Mouse (Mus musculus) common myeloid progenitor, adult 5-6 weeks (primary cell): ENCODE measurements around the gene Ece1. TPM values are rescaled to one million over a fixed set of nuclear protein-coding genes. Genes with fewer than 3 reads are reported as not detected.

Source experiments
- ATAC-seq: replicated peaks from 2 replicates; pipeline ENCODE4 v1.8.0; 2016; ENCODE audit warnings: low read depth, mild to moderate bottlenecking, moderate TSS enrichment, inconsistent platforms; ENCODE audit not compliant: poor library complexity, severe bottlenecking
- total RNA-seq: library from RNA; stranded (forward); fragments of 200-1000, 187-1606 nt; gene quantifications from 2 replicates; pipeline ENCODE4 v1.2.3, GENCODE M21; 2017

Gene Ece1
- total RNA-seq, 1 experiment from 2014 or later: 8.9 TPM

GRCm38 (mm10) chr4:137879383-137880156, 17.5 kb downstream of the Ece1 start:
- no peak for ATAC-seq

DNA sequence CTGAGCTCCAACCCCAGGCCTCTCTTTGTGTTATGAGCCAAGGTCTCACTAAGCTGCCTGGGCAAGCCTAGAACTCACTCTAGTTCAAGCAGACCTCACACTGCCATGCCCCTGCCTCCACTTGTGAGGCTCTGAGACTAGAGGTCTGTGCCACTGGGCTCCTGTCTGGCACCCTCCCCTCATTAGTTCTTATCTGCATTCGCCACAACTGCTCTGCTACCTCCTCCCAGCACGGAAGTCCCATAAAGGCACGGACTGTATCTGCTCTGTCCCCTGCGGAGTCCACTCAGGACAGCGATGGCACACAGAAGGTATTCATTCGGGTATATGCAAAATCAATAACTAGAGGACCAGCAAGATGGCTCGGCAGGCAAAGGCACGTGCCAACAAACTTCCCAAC, 19.4 kb downstream of the Ece1 start:
- ATAC-seq: 0 out of 2 replicates have a peak, but pooled peaks have one; percentile 20

DNA sequence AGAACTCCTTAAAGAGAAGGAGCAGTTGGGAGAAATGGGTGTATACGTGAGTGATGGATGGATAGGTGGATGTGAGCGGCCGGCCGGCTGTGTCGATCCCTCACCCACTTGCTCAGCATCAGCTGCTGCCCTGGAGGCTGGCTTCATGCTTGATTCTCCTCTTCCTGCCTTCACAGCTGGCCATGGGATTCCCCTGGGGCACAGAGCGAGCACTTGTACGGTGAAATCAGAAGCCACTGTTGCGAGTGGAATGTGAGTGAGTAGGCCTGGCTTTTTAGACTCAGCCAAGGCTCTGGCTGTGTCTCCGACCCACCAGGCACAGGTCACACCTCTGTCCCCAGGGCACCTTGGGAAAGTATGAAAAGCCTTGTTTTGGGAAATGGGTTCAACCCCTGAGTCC, 20.6 kb downstream of the Ece1 start:
- no peak for ATAC-seq

DNA sequence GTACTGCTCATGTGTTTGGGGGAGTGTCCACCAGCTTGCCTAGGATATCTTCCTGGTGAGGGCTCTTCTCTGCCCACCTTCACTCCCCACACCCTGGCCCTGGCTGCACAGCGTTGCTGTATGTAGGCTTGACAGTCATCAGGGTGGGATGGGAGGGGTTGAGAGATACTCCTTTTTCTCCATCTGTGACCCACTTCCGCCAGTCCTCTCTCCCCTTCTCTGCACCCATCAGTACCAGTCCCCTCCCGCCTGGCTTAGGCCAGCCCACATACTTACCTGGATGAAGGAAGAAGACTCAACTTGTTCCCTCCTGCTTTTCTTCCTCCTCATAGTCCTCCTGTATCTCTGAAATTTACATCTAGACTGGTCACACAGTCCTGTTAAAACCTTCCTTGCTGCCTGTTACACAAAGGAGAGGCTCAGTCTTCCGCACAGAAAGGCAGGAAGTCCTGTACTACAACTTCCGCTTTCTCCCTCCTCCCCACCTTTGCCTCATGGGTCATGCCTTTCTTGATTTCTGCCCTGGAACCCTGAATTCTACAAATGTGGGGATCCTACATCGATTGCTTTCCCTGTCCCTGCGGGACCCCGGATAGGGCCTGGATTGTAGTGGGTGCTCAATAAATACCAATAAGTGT, 21.6 kb downstream of the Ece1 start:
- peak; percentile 66 for ATAC-seq

GRCm38 (mm10) chr4:137887337-137887992, 25.4 kb downstream of the Ece1 start:
- no peak for ATAC-seq

GRCm38 (mm10) chr4:137887993-137888388, 26.0 kb downstream of the Ece1 start:
- ATAC-seq: peak; percentile 36

DNA sequence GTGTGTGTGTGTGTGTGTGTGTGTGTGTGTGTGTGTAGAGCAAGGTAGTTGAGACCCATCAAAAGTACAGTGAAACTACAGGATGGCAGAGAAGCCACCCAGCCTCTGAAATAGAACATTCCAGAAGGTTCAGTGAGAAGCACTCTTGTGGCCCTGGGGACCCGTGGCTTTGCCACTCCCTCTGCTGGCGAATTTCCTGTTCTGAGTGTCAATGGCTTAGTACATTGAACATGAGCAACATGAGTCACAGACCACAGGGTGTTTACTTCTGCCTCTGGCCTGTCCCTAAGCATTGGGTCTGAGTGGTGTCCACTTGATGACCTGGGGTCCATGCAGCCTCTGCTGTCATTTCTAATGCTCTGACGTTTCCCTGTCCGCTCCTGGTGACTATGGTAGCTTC, 28.6 kb downstream of the Ece1 start:
- ATAC-seq: peak; percentile 76

DNA sequence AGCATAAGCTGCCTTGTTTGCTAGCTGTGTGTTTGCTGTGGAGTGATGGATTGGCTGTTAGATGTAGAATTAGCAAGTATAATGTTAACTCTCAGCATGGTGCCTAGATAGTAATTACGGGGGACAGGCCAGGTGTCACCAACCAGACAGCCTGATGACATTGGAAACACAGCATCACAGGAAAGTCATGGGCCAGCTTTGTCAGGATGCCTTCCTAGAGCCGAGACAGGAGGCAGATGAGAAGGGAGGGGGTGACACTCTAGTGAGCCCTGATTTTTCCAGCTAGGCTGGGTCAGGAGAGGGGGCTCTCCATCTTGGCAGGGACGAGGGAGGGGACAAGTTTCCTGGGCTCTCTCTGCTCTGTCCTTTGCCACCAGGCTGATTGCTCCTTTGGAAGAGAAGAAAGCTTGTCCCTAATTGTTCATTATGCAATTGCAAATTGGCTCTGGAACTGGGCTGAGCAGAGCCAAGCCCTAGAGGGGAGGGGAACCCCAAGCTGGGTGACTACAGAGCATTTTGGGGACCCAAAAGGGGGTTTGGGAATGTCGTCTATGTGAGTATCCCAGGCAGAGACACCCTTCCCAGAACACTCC, 29.6 kb downstream of the Ece1 start:
- no peak for ATAC-seq

DNA sequence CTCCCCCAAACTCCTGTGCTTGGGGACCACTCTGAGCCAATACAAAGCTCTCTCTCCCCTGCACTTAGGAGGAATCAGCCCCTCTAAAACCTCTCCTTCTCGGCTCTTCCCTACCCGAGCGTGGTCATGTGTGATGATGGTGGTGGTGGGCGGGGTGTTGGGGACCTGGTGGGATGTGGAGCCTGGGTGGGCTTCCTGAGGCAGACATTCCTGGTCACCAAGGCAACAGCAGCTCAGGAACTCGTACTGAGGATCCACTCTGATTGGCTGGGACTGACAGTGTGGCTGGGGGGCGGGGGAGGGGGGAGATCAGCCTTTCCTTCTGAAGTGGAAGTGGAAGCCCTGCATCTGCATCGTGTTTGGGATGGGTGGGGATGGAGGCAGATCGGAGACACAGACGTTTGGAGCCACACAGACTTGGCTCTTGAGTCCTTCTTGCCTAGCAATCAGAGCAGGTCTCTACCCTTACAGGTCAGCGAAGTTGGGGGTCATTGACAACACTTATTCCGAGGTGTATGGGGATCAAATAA, 30.7 kb downstream of the Ece1 start:
- ATAC-seq: no peak

GRCm38 (mm10) chr4:137896612-137897297, 34.7 kb downstream of the Ece1 start:
- no peak for ATAC-seq

DNA sequence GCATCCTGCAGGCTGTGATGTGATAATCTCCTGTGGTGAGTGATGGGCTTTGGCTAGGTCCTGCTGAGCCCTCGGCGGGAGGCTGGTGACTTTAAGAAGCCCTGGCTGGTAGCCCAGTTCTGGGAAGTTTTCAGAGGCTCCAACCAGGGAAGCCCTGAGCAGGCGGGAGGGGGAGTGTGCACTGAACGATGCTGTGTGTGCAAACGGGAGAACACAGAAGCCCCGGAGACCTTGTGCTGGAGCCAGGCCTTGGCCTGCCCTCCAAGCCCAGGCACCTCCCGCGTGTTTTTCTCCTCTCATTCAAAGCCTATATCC, 35.2 kb downstream of the Ece1 start:
- no peak for ATAC-seq

DNA sequence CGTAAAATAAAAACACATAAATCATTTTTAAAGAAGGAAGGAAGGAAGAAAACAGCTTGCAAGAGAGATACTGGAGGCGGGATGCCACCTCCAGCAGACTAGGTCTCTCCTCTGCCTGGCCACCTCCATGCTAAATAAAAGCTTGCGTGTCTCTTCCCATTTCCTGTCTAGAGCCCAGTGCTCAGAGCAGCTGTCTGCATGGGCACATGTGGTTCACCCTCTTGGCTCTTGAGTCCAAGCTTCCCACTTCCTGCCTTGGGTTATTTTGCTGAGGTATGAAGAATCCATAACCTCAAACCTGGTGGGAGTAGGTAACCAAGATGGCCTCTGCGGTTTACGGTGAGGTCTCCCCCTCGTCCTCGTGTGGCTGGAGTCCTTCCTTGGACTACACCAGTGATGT, 36.5 kb downstream of the Ece1 start:
- 0 out of 2 replicates have a peak, but pooled peaks have one; percentile 25 for ATAC-seq

DNA sequence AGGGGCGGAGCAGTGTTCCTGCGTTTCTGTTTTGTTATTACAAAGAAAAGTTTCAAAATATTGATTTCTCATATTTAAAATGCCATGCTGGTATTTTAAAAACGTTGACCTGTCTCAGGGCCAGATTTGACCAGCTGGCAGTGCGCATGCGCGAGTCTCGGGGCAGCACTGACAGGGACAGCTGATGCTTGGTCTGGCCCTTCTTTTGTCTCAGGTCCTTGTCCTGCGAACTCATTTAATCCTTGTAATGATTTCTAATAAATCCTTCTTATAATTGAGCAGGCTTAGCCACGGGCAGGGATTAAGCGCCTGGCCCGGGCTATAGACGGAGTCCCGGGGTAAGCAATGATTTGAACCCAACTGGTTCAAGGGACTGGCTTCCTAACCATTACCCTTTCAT, 40.2 kb downstream of the Ece1 start:
- ATAC-seq: no peak

DNA sequence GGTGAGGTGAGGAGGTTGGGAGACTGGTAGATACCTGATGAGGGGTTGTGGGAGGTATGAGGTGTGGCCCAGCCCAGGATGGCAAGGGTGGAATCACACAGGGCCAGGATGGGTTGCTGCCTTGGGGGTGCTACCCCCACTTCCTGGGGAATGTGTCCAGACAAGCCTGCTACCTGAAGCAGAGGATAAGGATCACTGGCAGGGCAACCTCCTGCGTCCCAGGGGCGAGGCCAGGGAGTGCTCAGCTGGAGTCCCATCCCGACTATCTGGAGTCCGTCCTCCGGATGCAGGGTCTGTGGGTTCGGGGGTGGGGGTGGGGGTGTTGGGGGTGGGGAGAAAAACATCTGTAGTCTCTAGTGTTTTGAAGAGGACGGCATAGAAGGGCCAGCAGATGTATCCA, 40.8 kb downstream of the Ece1 start:
- ATAC-seq: no peak

- ATAC-seq: no peak
These were observed 43.0 kb downstream of the Ece1 start for GRCm38 (mm10) chr4:137904956-137905551.

DNA sequence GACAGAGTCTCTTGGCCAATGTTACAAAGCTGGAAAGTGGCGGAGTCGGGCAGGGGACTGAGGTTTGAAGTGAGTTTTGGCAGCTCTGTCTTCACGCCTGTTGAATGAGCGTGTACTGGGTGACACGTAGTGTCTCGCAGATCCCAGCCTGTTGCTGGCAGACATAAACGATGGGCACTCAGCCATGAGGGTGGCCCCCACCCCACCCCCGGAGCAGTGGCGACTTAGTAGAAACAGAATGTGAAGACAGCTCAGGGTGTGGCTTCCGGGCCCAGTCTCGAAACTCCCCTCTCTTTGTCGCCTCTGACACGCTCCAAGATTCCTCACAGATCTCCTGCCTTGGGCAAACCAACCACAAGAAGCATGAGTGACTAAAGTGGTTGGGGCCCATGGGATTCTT, 45.9 kb downstream of the Ece1 start:
- no peak for ATAC-seq

- ATAC-seq: no peak
These were observed 46.5 kb downstream of the Ece1 start for GRCm38 (mm10) chr4:137908489-137908888.

GRCm38 (mm10) chr4:137908915-137909314, 46.9 kb downstream of the Ece1 start:
- ATAC-seq: no peak

- ATAC-seq: peak; percentile 61
These were observed 47.4 kb downstream of the Ece1 start for GRCm38 (mm10) chr4:137909471-137909870.
